Mouse (Mus musculus) megakaryocyte-erythroid progenitor cell, adult 5-6 weeks (primary cell): Measurements from ENCODE around the gene Crmp1. TPM values are rescaled to one million over a fixed set of nuclear protein-coding genes. Genes with fewer than 3 reads are reported as not detected.

Experiments used
- ATAC-seq: replicated peaks from 2 replicates; pipeline ENCODE4 v1.8.0; 2016; ENCODE audit warnings: mild to moderate bottlenecking, inconsistent platforms; ENCODE audit not compliant: severe bottlenecking, poor library complexity, low FRiP score, low TSS enrichment
- total RNA-seq, 2 experiments: library from RNA; stranded (forward) in 1 of 2; stranded (reverse) in 1 of 2; fragments of 200-1000, 215-1000 nt in 1 of 2; fragments of >200 nt in 1 of 2; fragmentation: Nextera tagmentation in 1 of 2; gene quantifications; 2 replicates each; pipeline ENCODE4 v1.2.3; 2014 to 2017

Gene Crmp1
- not detected in 2 replicates for total RNA-seq (2014; fragmentation: Nextera tagmentation)
- total RNA-seq (2017): not detected in 2 replicates

GRCm38 (mm10) chr5:37241651-37242151 lies at the start of gene Crmp1:
TSS of gene Crmp1 (plus strand) at chr5:37241940.
- ATAC-seq: 0 out of 2 replicates have a peak, but pooled peaks have one; percentile 54

GRCm38 (mm10) chr5:37196196-37196595 lies 45.5 kb upstream of the Crmp1 start:
- ATAC-seq: no peak

- ATAC-seq: no peak
Observed at GRCm38 (mm10) chr5:37196666-37197250, 45.0 kb upstream of the Crmp1 start.

- ATAC-seq: no peak
Observed at GRCm38 (mm10) chr5:37197423-37197822, 44.3 kb upstream of the Crmp1 start.

- ATAC-seq: no peak
Observed at GRCm38 (mm10) chr5:37198011-37198688, 43.6 kb upstream of the Crmp1 start.

GRCm38 (mm10) chr5:37202285-37202684 lies 39.5 kb upstream of the Crmp1 start:
- ATAC-seq: no peak

GRCm38 (mm10) chr5:37204886-37205285 lies 36.9 kb upstream of the Crmp1 start:
- no peak for ATAC-seq

- ATAC-seq: no peak
Observed at GRCm38 (mm10) chr5:37205420-37205819, 36.3 kb upstream of the Crmp1 start.

- no peak for ATAC-seq
Observed at GRCm38 (mm10) chr5:37206364-37206763, 35.4 kb upstream of the Crmp1 start.

GRCm38 (mm10) chr5:37212938-37213708 lies 28.6 kb upstream of the Crmp1 start:
- ATAC-seq: no peak

- ATAC-seq: no peak
Observed at GRCm38 (mm10) chr5:37213709-37214103, 28.0 kb upstream of the Crmp1 start.

- no peak for ATAC-seq
Observed at GRCm38 (mm10) chr5:37214614-37215013, 27.1 kb upstream of the Crmp1 start.

GRCm38 (mm10) chr5:37215276-37215675 lies 26.5 kb upstream of the Crmp1 start:
- no peak for ATAC-seq

- ATAC-seq: no peak
Observed at GRCm38 (mm10) chr5:37219615-37220014, 22.1 kb upstream of the Crmp1 start.

- no peak for ATAC-seq
Observed at GRCm38 (mm10) chr5:37220575-37220974, 21.2 kb upstream of the Crmp1 start.

GRCm38 (mm10) chr5:37221563-37221962 lies 20.2 kb upstream of the Crmp1 start:
- no peak for ATAC-seq

GRCm38 (mm10) chr5:37222316-37222715 lies 19.4 kb upstream of the Crmp1 start:
- no peak for ATAC-seq

GRCm38 (mm10) chr5:37225708-37226107 lies 16.0 kb upstream of the Crmp1 start:
- no peak for ATAC-seq

GRCm38 (mm10) chr5:37227956-37228680 lies 13.6 kb upstream of the Crmp1 start:
- ATAC-seq: no peak

GRCm38 (mm10) chr5:37228894-37229293 lies 12.8 kb upstream of the Crmp1 start:
- no peak for ATAC-seq
